Mouse (Mus musculus): Measurements from ENCODE around the gene Sema4b. TPM values are rescaled to one million over a fixed set of nuclear protein-coding genes. Genes with fewer than 3 reads are reported as not detected.

Sema4b gene
- polyA plus RNA-seq, 1 experiment from 2014 or later, result 13.5 TPM

DNA sequence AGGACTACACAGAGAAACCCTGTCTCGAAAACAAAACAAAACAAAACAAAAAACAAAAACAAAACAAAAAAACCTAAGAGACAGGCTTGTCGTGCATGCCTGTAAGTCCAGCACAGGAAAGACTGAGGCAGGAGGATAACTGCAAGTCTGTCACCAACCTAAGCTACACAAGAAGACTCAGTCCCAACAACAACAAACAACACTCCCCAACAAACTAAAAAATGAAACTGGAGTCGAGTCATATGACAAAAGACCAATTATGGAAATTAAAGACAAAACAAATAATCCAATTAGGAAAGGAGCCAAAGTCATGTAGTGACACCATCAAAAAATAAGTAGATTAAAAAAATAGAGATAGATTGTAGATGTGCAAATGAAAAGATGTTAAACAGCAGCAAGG lies 6.4 kb upstream of the Sema4b start:
- ATAC-seq, result no peak
- no peak for TF ChIP-seq CTCF (IDR thresholded peaks at IDR 0.05; ENCODE audit: low read depth)
- TF ChIP-seq EP300 (IDR thresholded peaks at IDR 0.05; ENCODE audit: low read depth), result no peak

GRCm38 (mm10) chr7:80181078-80181477 lies 5.6 kb upstream of the Sema4b start:
- H3K27ac ChIP-seq (ENCODE audit: low read depth), result 0 out of 2 replicates have a peak overlapping the region, but pooled peaks have one; percentile 16

More for the DNA sequence above, 6.4 kb upstream of the Sema4b start:
- peaks cover 30% of the 10 kb centered on the region for H3K4me1 ChIP-seq (ENCODE audit: insufficient read depth)
- H3K4me2 ChIP-seq (ENCODE audit: low read depth, low read length), result no peak overlapping the region
- DNase-seq, result no peak
- H3K4me3 ChIP-seq (ENCODE audit: low read depth, low read length), result no peak overlapping the region
- 78% methylated on average over 3 of the region's 3 CpGs for WGBS (ENCODE audit: insufficient replicate concordance)
- no peak overlapping the region for H3K9ac ChIP-seq (replicated peaks)
- H3K27ac ChIP-seq (ENCODE audit: low read depth), result no peak overlapping the region
- no peaks in the 10 kb centered on the region for H3K27me3 ChIP-seq (ENCODE audit: insufficient read depth, low read length)
- H3K36me3 ChIP-seq (replicated peaks; ENCODE audit: insufficient read depth, low read length), result no peaks in the 10 kb centered on the region
- H3K9me3 ChIP-seq (ENCODE audit: low read length), result no peaks in the 10 kb centered on the region

GRCm38 (mm10) chr7:80182139-80182538 lies 4.5 kb upstream of the Sema4b start:
- no peaks in the 10 kb centered on the region for H3K27me3 ChIP-seq (ENCODE audit: insufficient read depth, low read length)
- peaks cover 44% of the 10 kb centered on the region for H3K4me1 ChIP-seq (ENCODE audit: insufficient read depth)
- H3K4me2 ChIP-seq (ENCODE audit: low read depth, low read length), result no peak overlapping the region
- H3K9ac ChIP-seq (replicated peaks), result no peak overlapping the region
- H3K9me3 ChIP-seq (ENCODE audit: low read length), result no peaks in the 10 kb centered on the region
- H3K36me3 ChIP-seq (replicated peaks; ENCODE audit: insufficient read depth, low read length), result no peaks in the 10 kb centered on the region
- TF ChIP-seq CTCF (IDR thresholded peaks at IDR 0.05; ENCODE audit: low read depth) (no peak), EP300 (IDR thresholded peaks at IDR 0.05; ENCODE audit: low read depth) (no peak)
- no peak for ATAC-seq
- no peak overlapping the region for H3K4me3 ChIP-seq (ENCODE audit: low read depth, low read length)
- no peak overlapping the region for H3K27ac ChIP-seq (ENCODE audit: low read depth)
- no peak for DNase-seq

More at GRCm38 (mm10) chr7:80181078-80181477, 5.6 kb upstream of the Sema4b start:
- WGBS (ENCODE audit: insufficient replicate concordance), result 40% methylated on average over 2 of the region's 2 CpGs
- Histone ChIP-seq H3K9me3 (ENCODE audit: low read length) (no peaks in the 10 kb centered on the region), H3K4me3 (ENCODE audit: low read depth, low read length) (no peak overlapping the region), H3K4me1 (ENCODE audit: insufficient read depth) (peaks cover 38% of the 10 kb centered on the region), H3K4me2 (ENCODE audit: low read depth, low read length) (no peak overlapping the region), H3K27me3 (ENCODE audit: insufficient read depth, low read length) (no peaks in the 10 kb centered on the region), H3K36me3 (replicated peaks; ENCODE audit: insufficient read depth, low read length) (no peaks in the 10 kb centered on the region), H3K9ac (replicated peaks) (no peak overlapping the region)
- DNase-seq (no peak), ATAC-seq (no peak)
- TF ChIP-seq CTCF (IDR thresholded peaks at IDR 0.05; ENCODE audit: low read depth) (no peak), EP300 (IDR thresholded peaks at IDR 0.05; ENCODE audit: low read depth) (no peak)

DNA sequence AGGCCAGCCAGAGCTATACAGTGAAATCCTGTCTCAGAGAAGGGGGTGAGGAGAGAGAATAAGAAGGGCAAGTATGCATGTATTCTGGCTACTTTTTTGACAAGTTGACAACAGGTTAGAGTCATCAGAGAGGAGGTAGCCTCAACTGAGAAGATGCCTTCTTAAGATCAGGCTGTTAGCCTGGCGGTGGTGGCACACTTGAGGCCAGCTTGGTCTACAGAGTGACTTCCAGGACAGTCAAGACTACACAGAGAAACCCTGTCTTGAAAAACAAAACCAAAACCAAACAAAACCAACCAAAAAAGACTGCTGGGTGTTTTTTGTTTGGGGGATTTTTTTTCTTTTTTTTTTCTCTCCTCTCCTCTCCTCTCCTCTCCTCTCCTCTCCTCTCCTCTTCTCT lies 3.2 kb upstream of the Sema4b start:
- WGBS (ENCODE audit: insufficient replicate concordance), result 88% methylated on average over 1 of the region's 1 CpGs
- H3K4me1 ChIP-seq (ENCODE audit: insufficient read depth), result peaks cover 52% of the 10 kb centered on the region
- H3K27ac ChIP-seq (ENCODE audit: low read depth), result no peak overlapping the region
- H3K9me3 ChIP-seq (ENCODE audit: low read length), result no peaks in the 10 kb centered on the region
- H3K36me3 ChIP-seq (replicated peaks; ENCODE audit: insufficient read depth, low read length), result no peaks in the 10 kb centered on the region
- H3K9ac ChIP-seq (replicated peaks), result no peak overlapping the region
- ATAC-seq, result no peak
- no peak overlapping the region for H3K4me2 ChIP-seq (ENCODE audit: low read depth, low read length)
- TF ChIP-seq EP300 (IDR thresholded peaks at IDR 0.05; ENCODE audit: low read depth) (no peak), CTCF (IDR thresholded peaks at IDR 0.05; ENCODE audit: low read depth) (no peak)
- DNase-seq, result no peak
- no peaks in the 10 kb centered on the region for H3K27me3 ChIP-seq (ENCODE audit: insufficient read depth, low read length)
- no peak overlapping the region for H3K4me3 ChIP-seq (ENCODE audit: low read depth, low read length)

DNA sequence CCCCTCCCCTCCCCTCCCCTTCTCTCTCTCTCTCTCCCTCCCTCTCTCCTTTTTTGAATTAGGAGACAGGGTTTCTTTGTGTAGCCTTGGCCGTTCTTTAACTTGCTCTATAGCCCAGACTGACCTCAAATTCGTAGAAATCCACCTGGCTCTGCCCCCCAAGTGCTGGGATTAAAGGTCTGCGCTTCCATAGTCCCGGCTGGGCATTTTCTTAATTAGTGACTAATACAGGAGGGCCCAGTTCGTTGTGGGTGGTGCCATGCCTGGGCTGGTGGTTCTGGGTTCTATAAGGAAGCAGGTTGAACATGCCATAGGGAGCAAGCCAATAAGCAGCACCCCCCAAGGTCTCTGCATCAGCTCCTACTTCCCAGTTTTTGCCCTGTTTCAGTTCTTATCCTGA lies 2.7 kb upstream of the Sema4b start:
- H3K4me3 ChIP-seq (ENCODE audit: low read depth, low read length), result no peak overlapping the region
- H3K27me3 ChIP-seq (ENCODE audit: insufficient read depth, low read length), result no peaks in the 10 kb centered on the region
- H3K9ac ChIP-seq (replicated peaks), result no peak overlapping the region
- H3K36me3 ChIP-seq (replicated peaks; ENCODE audit: insufficient read depth, low read length), result no peaks in the 10 kb centered on the region
- no peak for TF ChIP-seq EP300 (IDR thresholded peaks at IDR 0.05; ENCODE audit: low read depth)
- no peak for TF ChIP-seq CTCF (IDR thresholded peaks at IDR 0.05; ENCODE audit: low read depth)
- DNase-seq, result no peak
- 0 out of 2 replicates have a peak overlapping the region, but pooled peaks have one; percentile 13 for H3K27ac ChIP-seq (ENCODE audit: low read depth)
- no peak for ATAC-seq
- H3K9me3 ChIP-seq (ENCODE audit: low read length), result no peaks in the 10 kb centered on the region
- no peak overlapping the region for H3K4me2 ChIP-seq (ENCODE audit: low read depth, low read length)
- peaks cover 52% of the 10 kb centered on the region for H3K4me1 ChIP-seq (ENCODE audit: insufficient read depth)
- WGBS (ENCODE audit: insufficient replicate concordance), result 66% methylated on average over 5 of the region's 5 CpGs

GRCm38 (mm10) chr7:80184551-80184950 lies 2.1 kb upstream of the Sema4b start:
- Histone ChIP-seq H3K9ac (replicated peaks) (no peak overlapping the region; the same call in 1 of the 2 replicates), H3K9me3 (ENCODE audit: low read length) (no peaks in the 10 kb centered on the region), H3K27me3 (ENCODE audit: insufficient read depth, low read length) (no peaks in the 10 kb centered on the region), H3K4me3 (ENCODE audit: low read depth, low read length) (no peak overlapping the region), H3K27ac (ENCODE audit: low read depth) (peak overlapping the region; percentile 83), H3K4me2 (ENCODE audit: low read depth, low read length) (no peak overlapping the region), H3K36me3 (replicated peaks; ENCODE audit: insufficient read depth, low read length) (no peaks in the 10 kb centered on the region), H3K4me1 (ENCODE audit: insufficient read depth) (peaks cover 52% of the 10 kb centered on the region)
- TF ChIP-seq CTCF (IDR thresholded peaks at IDR 0.05; ENCODE audit: low read depth) (no peak), EP300 (IDR thresholded peaks at IDR 0.05; ENCODE audit: low read depth) (no peak)
- 50% methylated on average over 4 of the region's 4 CpGs for WGBS (ENCODE audit: insufficient replicate concordance)
- ATAC-seq, result no peak
- DNase-seq, result no peak

GRCm38 (mm10) chr7:80184968-80185367 lies 1.7 kb upstream of the Sema4b start:
- Histone ChIP-seq H3K4me3 (ENCODE audit: low read depth, low read length) (no peak overlapping the region), H3K4me2 (ENCODE audit: low read depth, low read length) (peak overlapping the region; percentile 93; the same call in 1 of the 2 replicates), H3K4me1 (ENCODE audit: insufficient read depth) (peaks cover 52% of the 10 kb centered on the region)

More at GRCm38 (mm10) chr7:80184968-80185367, 1.7 kb upstream of the Sema4b start:
- no peak for DNase-seq
- Histone ChIP-seq H3K27ac (ENCODE audit: low read depth) (peak overlapping the region; percentile 83), H3K36me3 (replicated peaks; ENCODE audit: insufficient read depth, low read length) (no peaks in the 10 kb centered on the region), H3K27me3 (ENCODE audit: insufficient read depth, low read length) (no peaks in the 10 kb centered on the region), H3K9me3 (ENCODE audit: low read length) (no peaks in the 10 kb centered on the region), H3K9ac (replicated peaks) (no peak overlapping the region; the same call in 1 of the 2 replicates)
- TF ChIP-seq CTCF (IDR thresholded peaks at IDR 0.05; ENCODE audit: low read depth) (no peak), EP300 (IDR thresholded peaks at IDR 0.05; ENCODE audit: low read depth) (peak; percentile 33; the same call in 1 of the 2 replicates)
- 36% methylated on average over 6 of the region's 6 CpGs for WGBS (ENCODE audit: insufficient replicate concordance)
- no peak for ATAC-seq

Data from liver, postnatal 0 days (tissue).